Mouse (Mus musculus): ENCODE measurements around the gene Hoxd11.

Gene Hoxd11

DNA sequence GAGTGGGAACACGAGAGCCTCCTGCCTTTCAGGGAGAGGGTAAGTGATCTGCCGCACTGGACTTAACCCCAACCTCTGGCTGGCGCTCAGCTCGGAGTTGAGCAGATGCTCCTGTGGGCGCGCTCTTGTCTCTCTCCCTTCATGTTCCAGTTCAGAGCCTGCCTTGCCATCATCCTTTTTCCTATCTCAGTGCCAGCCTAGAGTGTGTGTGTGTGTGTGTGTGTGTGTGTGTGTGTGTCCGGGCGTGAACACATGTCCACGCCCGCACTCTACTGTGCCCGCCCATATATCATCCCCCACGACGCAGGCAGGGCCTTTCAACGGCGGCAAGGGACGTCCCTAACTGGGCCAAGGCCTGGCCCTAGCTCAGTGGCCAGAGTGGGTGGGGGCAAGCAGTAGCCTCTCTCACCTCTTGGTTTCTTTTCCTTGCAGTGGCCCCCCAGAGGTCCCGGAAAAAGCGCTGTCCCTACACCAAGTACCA, 4.2 kb downstream of the Hoxd11 start:
- no peak for DNase-seq

DNA sequence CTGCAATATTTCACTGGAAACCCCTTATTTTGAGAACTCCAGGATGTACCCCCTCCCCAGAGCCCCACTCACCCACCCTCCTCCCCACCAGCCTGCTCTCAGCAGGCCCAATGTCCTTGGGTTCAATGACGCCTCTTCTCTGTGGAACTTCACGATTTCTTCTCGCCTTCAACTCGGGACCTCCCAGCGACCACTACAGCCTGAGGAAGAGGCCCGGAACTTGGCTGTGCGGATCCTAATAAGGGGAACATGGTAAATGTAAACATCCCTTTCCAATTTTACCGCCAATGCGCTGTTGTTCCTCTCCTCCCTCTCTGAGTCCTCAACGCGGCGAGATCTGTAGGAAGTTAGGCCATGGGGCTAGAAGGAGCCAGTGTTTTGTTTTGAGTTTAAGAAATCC, 4.7 kb downstream of the Hoxd11 start:
- no peak for DNase-seq

DNA sequence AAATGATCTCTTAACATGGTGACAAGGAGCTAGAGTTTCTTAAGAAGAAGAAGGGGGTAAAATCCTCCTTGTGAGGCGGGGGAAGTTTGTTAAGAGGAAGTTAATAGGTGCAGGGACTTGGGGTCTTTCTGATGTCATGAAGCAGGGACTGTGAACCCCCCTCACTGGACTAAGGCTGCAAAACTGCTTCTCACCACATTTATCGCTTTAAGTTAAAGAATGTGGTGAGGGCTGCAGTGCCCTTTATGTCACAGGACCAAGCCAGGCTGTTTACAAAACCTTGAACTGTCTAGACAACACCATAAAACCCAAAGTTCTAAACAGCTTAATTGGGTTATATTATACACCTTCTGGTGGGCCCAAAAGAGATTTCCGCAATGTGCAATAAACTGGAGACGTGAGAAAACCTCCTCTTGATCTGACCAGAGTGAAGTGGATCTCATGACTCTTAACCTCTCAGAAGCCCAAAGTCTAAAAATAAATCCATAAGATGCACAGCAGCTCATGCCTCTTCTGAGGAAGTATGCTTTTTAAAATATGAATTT, 5.8 kb downstream of the Hoxd11 start:
- DNase-seq = no peak

DNA sequence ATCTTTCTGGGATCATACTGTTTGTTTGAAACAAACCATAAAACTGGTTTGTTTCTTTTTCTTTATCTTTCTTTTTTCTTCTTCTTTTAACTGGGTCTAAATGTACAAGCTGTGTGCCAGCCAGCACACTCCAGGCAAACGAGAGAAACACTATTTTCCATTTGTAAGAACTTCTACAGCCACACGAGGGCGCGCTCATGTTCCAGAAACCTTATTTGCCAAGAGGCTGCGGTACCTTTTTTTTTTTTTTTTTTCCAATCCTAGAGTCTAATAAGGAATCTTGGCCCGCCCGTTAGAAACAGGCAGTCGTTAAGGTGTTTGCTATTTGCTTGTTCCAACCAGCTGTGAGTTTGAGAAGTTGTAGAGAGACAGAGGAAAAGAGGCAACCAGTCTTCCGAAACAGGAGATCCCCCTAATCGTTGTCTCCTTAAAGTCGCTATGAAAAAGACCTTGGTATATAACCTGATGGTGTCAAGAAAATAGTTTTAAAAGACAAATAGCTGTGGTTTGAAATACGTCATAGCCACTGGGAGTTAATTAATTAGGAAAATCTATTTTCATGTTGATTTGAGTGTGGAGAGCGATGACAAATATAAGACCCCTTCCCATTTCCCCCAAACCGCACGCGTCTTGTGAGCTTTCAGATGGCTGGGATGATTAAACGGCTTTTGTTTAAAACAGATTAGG, 7.1 kb downstream of the Hoxd11 start:
- no peak for DNase-seq

DNA sequence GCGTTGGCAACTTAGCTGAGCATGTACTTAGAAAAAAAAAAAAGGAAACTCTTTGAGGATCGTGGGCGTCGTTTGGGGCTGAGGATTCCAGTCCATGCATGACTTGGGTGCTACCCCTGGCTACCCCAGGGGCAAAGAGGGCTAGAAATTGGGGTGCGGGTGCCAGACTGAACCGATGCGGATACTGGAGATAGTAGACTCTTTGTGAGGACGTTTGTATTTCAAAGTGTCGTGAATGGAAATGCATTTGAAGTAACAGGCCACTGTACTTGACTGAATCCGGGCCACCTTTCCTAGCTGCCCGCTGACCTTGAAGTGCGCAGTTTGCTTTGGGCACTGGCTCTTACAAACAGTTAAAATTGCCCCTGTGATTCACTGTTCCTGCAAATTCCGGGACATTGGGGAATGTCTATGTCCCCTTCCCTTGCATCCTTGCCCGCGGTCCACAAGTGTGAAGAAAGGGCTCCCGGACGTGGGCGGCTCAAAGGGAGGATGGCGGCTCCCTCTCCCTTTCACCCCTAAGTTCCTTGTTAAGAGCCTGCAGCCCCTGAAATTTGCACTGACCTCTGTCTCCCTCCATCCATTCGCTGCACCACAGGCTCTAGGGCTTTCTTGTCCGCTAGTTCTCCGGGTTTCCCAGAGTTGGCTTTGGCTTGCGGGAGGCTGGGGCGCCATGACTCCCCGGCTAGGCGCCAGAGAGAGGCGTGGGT, 7.8 kb downstream of the Hoxd11 start:
- DNase-seq = no peak

DNA sequence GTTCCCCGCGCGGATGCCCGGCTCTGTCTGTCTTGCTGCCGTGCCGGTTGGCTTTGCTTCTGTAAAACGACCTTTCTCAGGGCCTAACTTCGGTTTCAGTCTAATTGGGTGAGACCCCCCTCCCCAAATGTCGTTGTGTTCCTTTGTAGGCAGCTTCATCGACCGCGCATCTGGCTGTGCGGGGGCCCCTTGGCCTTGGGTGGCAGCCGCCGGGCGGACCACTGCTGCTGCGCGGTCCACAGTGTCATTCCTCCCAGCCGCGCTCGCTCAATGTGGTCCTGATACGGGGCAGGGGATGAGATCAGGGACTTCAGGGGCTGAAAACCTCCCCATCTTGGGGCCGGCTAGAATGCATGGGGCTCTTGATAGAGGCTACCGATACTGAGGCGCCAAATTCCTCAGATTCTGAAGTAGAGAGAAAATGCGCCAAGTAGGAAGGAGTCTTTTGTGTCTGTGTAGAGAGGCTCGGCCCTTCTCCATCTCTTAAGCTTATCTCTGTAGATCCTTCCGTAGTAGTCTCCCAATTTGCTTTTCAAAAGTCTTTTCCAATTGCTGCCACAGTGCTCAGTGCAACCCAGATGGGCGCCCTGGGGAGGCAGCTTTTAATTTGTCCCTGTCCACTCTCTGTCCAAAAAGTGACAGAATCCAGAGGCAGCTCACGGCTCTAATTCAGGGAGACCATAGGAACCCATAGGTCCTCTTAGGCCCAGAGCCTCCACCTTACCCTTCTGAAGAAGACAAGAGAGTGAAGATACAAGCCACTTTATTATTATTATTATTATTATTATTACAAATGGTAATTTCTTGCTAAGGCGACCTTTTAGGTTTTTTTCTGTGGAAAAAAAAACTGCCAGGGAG, 8.6 kb downstream of the Hoxd11 start:
- DNase-seq = no peak

DNA sequence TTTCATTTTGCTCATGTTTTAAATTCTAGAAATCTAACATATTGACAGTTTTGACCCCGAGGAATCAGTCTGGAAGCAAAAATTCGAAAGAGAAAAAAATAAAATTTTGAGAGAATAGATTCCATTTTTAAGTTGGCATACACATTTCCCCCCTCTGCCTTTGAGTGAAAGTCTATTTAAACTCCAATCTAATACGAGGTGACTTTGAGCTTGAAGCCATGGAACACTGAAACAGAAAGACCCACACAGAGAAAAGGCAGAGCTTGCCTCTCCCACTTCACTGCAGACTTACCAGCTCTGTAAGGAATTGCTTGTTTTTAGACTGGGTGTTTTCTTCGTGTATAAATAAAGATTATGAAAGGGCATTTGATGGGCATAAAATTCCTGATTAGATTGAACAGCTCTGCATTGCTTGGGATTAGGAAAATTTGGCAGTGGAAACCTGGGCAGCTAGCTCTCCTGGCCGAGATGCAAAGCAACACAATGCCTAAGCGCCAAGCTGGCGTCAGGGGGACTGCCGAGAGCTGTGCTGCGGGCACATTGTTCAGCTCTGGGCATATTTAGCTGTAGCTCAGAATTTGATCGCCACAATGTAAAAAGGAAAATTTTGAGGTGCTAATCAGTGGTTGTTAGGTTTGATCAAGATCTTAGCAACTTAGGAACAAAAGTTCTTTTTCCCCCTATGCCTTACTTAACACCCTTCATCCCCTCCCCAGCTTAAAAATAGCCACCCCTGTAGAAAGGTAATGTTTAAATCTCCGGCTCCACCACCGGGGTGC, 9.6 kb downstream of the Hoxd11 start:
- DNase-seq = no peak

DNA sequence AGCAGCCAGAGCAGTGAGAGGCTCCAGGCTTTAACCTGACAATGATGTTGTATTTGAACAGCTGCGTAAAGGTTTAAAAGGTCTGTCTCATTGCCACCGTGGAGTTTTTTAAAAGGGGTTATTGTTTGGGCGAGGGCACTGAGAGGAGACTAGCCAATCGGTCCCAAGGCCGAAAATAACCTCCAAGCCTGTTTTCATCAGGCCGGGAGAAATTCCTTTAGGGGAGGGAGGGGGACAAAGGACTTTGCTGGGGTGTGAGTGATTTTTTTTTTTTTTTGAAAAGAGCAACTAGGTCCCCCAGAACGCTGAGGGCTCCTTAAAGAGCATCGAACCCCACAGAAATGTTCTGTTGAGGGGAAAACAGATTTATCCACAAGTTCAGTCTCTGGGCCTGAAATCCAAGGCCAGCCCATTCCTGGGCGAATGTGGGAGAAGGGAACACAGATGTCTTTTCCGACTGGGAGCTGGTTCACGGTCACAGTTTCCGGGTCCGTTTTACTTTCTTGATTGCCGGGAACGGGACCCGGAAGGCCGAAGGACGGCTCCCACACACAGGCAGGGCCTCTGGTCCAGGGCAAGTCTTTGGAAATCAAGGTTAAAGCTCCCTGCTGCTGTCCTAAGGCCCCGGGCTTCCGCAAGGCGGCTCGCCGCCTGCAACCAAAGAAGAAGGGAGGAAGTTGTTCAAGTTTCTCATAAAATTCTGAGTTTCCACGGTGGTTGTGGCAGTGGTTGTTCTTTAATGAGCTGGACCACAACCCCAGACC, 10.4 kb downstream of the Hoxd11 start:
- no peak for DNase-seq

DNA sequence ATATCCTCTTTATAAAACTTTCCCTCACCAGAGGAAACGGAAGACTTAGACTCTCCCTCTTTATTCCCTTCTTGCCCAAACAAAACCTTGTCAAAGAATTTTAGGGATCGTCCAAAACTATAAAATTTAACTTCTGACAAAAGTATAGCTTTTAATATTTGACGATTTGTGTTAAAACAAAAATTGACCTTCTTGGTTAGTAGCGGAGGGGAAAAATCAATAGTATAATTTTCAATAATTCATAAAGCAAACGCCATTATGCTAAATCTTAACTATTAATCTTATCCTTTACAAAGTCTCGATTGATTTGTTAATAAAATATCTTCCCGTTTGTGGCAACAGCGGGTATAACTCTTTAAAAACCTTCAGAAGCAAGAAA, 11.0 kb downstream of the Hoxd11 start:
- no peak for DNase-seq

DNA sequence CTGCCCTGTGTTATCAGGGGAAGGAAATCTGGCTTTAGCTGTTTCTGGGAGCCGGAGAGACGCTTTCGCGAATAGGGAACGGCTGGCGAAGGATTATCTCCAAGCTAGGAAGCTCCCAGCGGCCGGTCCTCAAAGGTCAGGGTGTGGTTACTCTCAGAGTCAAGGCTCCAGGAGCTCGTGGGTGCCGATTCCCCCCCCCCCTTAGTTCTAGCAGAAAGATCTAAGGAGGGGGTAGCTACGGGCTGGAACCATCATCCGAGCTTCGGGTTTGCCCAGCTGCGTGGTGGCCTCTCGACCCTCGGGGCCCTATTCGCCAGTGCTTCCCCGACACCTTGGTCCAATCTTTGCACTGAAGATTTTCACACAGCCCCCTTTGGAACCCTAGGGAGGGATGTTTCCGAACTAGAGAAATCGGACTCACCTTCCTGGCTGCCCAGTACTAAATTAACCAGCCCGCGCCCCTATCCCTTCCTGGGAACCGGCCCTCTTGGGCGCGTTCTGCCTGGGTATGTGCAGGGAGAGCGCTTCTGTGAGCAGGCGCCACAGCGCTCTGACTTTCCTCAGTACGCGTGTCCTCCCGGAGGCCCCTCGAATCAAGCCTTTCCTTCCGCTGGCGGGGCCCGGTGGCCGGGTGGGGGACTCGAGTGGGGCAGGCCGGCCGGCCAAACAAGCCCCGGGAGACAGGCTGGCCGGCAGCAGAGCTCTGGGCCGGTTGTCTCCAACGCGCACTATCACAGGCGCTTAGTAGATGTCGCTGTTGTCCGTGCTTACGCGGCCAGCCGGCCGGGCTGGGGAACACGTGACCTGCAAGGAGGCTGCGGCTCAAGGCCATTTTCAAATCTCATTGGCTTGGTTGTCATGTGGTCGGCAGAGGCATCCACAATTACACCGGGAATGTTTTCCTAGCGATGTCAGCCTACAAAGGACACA, 11.9 kb downstream of the Hoxd11 start, which contains the start of gene Hoxd10:
Gene Hoxd10 (plus strand): TSS at position 903 of the 930 bp plus-strand sequence.
- DNase-seq = no peak

DNA sequence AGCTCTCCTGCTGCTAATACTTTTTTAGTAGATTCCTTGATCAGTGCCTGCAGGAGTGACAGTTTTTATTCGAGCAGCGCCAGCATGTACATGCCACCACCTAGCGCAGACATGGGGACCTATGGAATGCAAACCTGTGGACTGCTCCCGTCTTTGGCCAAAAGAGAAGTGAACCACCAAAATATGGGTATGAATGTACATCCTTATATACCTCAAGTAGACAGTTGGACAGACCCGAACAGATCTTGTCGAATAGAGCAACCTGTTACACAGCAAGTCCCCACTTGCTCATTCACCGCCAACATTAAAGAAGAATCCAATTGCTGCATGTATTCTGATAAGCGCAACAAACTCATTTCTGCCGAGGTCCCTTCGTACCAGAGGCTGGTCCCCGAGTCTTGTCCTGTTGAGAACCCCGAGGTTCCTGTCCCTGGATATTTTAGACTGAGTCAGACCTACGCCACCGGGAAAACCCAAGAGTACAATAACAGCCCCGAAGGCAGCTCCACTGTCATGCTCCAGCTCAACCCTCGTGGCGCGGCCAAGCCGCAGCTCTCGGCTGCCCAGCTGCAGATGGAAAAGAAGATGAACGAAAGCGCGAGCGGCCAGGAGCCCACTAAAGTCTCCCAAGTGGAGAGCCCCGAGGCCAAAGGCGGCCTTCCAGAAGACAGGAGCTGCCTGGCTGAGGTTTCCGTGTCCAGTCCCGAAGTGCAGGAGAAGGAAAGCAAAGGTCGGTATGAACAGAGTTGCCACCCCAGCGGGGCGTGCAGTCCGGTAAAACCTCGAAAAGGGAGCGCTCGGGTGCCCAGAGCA, 12.8 kb downstream of the Hoxd11 start:
- DNase-seq = no peak

DNA sequence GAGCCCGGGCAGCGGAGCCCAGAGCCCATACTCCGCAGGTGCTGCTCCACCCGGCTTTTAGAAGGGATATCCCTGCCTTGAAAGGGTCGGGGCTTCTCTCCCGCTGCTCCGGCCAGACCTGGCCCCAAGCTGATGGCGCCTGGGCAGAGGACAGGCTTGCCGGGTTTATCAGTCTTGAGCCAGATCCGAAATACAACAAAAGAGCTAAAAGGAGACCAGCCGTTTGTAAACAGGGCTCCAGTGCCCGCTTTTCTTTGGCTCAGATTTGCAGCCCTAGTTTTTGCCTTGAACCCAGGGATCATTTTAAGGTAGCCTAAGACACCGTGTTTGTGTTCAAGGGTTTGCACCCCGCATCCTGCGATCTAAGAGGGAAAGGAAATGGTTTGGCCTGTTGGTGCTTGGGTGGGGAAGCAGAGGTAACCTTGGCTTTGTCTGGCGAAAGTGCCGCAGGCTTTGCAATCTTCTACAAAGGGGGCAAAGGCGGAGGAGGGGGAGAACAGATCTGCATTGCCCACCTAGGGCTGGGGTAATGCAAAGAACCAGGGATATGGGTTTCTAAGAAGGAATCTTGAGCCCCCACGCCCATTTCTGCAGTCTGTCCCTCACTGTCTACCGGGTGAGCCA, 13.6 kb downstream of the Hoxd11 start:
- DNase-seq = no peak

DNA sequence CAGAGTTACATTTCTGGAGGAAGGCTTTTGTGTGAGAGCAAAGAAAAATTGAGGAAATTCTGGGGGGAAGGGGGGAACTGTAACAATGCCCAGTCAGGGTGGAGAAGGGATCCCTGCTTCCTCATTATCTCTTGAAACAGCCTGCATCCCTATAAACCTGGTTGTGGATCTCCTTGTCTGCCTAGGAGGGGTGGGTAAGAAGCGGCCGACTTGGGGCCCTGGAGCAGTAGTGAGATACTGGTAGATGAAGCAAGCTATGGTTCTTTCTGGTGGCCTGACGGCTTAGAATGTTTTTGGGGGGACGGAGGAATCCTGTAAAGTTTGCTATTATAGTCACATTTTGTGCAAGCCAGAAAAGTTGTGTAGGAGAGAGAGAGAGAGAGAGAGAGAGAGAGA, 14.1 kb downstream of the Hoxd11 start:
- no peak for DNase-seq

DNA sequence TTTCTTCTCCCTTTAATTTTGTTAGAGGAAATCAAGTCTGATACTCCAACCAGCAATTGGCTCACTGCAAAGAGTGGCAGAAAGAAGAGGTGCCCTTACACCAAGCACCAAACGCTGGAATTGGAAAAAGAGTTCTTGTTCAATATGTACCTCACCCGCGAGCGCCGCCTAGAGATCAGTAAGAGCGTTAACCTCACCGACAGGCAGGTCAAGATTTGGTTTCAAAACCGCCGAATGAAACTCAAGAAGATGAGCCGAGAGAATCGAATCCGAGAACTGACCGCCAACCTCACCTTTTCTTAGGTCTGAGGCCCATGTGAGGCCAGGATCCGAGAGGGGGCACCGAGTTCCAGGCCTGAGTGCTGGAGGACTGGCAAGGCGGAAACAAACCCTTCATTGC, 14.7 kb downstream of the Hoxd11 start:
- no peak for DNase-seq

DNA sequence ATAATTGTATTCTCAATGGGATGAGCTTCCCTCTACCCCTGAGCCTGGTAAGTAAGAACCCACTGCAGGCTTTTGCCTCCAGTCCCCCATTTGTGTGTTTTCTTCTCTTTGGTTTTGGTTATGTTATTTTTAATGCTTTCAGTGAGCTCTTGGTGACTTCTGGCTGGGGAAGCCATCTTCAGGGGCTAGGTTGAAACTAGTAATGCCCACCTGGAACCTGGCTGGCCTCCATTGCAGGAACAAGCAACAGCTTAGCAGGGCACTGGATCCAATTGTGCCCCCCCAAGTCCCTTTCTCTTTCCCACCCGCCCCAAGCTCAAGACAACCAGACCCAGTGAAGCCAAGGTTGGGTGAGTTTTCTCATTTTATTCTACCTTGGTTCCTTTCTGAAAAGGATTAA, 16.0 kb downstream of the Hoxd11 start:
- no peak for DNase-seq

DNA sequence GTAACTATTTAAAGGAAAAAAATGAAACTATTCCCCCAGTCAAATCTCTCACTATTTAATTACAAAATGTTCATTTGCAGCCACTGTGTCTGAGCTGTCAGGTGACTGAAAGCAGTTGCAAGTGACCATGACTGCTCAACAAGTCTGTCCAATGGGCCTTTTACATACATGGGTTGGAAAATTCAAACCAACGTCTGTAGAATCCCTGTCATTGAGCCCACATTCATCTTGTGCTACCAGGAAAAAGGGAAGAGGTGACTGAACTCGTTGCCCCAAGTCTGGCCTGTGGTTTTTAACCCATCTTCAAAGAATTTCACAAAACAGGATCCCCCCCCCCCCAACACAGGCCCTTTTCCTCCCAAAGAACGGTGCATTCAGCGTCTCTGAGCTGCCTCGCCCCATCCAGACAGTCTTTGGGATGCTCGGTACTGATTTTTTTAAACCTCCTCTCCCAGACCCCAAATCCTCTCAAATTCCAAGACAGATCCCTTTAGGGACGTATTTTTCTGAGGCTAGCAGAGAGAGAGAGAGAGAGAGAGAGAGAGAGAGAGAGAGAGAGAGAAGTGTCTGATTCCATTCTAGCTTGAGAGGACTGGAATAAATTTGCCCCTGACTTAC, 16.6 kb downstream of the Hoxd11 start:
- DNase-seq = no peak

DNA sequence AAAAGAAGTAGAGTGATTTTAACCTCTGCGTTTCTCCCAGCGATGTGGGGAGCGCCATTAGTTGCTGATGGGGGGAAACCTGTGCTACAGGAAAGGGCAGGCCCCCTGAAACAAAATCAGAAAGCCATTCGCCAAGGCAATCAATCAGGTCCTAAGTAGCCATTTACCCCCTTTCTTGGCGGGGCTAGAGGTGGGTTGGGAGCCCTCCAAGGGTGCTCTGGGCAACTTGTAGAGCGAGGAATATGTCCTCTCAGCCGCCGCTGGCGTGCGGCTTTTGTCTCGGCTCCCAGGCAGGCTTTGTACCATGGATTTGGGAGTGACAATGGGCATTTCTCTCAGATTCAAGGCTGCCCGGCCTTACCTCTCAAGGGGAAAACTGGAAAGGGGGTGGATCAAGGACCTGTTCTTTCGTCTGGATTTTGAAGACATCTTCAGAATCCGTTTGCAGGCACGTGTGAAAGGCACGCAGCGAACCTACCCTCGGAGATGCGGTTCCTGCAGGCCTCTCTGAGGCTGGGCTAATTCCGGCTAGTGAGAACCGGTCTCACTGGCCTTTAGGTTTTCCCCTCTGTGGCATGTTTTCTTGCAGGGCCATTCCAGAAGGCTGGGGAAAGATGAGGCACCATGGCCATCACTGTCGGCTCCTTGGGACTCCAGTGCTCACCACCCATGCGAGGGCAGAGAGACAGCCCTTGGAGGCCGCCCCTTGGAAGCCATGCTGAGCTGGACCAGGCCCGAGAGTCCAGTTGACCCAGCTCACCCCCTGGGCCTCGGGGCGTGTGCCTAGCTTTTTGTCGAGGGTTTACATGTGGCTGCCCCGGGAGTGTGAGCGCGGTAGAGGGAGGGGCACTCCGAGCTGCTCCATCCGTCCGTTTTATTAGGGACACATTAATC, 17.3 kb downstream of the Hoxd11 start:
- no peak for DNase-seq
